Comparison of ENCODE assay signal across 1 mouse cellular context in the genomic region with DNA sequence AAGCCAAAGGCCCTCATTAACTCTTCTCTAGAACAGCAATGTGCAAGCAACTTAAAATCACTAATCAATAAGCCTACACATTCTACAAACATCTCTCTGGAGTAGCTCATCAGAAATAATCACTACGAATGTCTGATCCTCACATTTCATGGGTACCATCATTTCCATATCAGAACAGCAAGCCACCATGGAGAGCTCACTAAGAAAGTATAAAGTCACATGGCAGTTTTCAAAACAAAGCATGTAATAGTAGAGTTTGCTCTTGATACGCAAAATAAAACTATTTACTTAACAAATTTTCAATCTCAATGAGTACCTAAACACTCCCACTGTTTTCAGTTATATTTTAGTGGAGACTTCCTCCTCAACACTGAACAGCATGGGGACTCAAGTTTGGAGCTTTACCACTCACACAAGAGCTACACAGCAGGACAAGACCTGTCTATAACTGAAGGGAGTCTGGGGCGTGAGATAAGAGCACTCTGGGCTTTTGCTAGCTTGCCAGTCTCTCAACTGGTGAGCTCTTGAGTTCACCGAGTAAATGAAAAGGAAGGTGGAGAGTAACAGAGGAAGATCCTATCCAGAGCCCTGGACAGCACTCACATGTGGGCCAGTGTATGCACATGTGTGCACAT.
TF ChIP-seq lines count a peak whose summit lies in the region.

No protein-coding gene starts in this region.

TF ChIP-seq in MEL, 35 proteins besides CTCF, POLR2A, EP300 and RAD21 (continued from another document):
- TF ChIP-seq SIN3A (IDR thresholded peaks at IDR 0.05; ENCODE audit: low read length), result peak; percentile 89
- TF ChIP-seq ZC3H11A (IDR thresholded peaks at IDR 0.05; ENCODE audit: low read depth, low read length), result no peak
- TF ChIP-seq ZNF384 (IDR thresholded peaks at IDR 0.05; ENCODE audit: low read depth, low read length), result no peak
- no peak for TF ChIP-seq CHD1 (IDR thresholded peaks at IDR 0.05; ENCODE audit: low read depth, low read length)
- TF ChIP-seq ELF1 (IDR thresholded peaks at IDR 0.05; ENCODE audit: low read depth, low read length), result no peak
- TF ChIP-seq GABPA (IDR thresholded peaks at IDR 0.05; ENCODE audit: low read depth, low read length), result no peak
- TF ChIP-seq MAFK (IDR thresholded peaks at IDR 0.05; ENCODE audit: borderline replicate concordance, low read depth, low read length), result no peak
- TF ChIP-seq TAL1 (IDR thresholded peaks at IDR 0.05; ENCODE audit: low read length), result peak; percentile 85
- TF ChIP-seq TCF12 (IDR thresholded peaks at IDR 0.05; ENCODE audit: low read depth, low read length), result peak; percentile 78
- TF ChIP-seq POLR2AphosphoS5 (IDR thresholded peaks at IDR 0.05; ENCODE audit: borderline replicate concordance, low read depth, low read length), result no peak
- no peak for TF ChIP-seq USF2 (IDR thresholded peaks at IDR 0.05; ENCODE audit: borderline replicate concordance in 1 of 2, insufficient read depth in 1 of 2, low read depth in 1 of 2, low read length in 2 of 2)
- no peak for TF ChIP-seq MAZ (IDR thresholded peaks at IDR 0.05; ENCODE audit: low read depth, low read length)
- no peak for TF ChIP-seq POLR2AphosphoS2 (IDR thresholded peaks at IDR 0.05; ENCODE audit: low read length)
- no peak for TF ChIP-seq CHD2 (IDR thresholded peaks at IDR 0.05; ENCODE audit: low read length)
- no peak for TF ChIP-seq MYC (IDR thresholded peaks at IDR 0.05; ENCODE audit: low read depth, low read length)
- no peak for TF ChIP-seq NELFE (IDR thresholded peaks at IDR 0.05; ENCODE audit: low read depth, low read length)
- 0 out of 2 replicates have a peak, but pooled peaks have one; percentile 29 for TF ChIP-seq USF1 (IDR thresholded peaks at IDR 0.05; ENCODE audit: low read depth, low read length)
- TF ChIP-seq SMC3 (IDR thresholded peaks at IDR 0.05; ENCODE audit: low read depth, low read length), result no peak
- no peak for TF ChIP-seq HCFC1 (IDR thresholded peaks at IDR 0.05; ENCODE audit: low read depth, low read length)
- no peak for TF ChIP-seq ZMIZ1 (IDR thresholded peaks at IDR 0.05; ENCODE audit: low read depth, low read length)
- TF ChIP-seq JUND (IDR thresholded peaks at IDR 0.05; ENCODE audit: low read depth, low read length), result no peak
- no peak for TF ChIP-seq BHLHE40 (IDR thresholded peaks at IDR 0.05; ENCODE audit: borderline replicate concordance, low read depth, low read length)
- no peak for TF ChIP-seq TBP (IDR thresholded peaks at IDR 0.05; ENCODE audit: low read depth, low read length)
